8 mouse cellular contexts compared by ENCODE assay signal in genomic region chr1:172490261-172490661, GRCm38 (mm10). TPM values are rescaled to one million over a fixed set of nuclear protein-coding genes. Genes with fewer than 3 reads are reported as not detected.
DNase-seq lines count a peak whose midpoint lies in the region; ATAC-seq lines count a peak whose summit lies in the region.

No protein-coding gene starts in this region.

- no peaks in the 10 kb centered on the region for H3K9me3 ChIP-seq in intestine, embryonic 16.5 days (ENCODE audit: control insufficient read depth, low read length)
- H3K9me3 ChIP-seq in midbrain, embryonic 10.5 days (replicated peaks): no peaks in the 10 kb centered on the region

- no peak overlapping the region for H3K27ac ChIP-seq in intestine, embryonic 16.5 days (ENCODE audit: low read length)
- no peak overlapping the region; the same call in 1 of the 2 replicates for H3K27ac ChIP-seq in midbrain, embryonic 10.5 days (replicated peaks)

- WGBS in intestine, embryonic 16.5 days: 15% methylated on average over 10 of the region's 10 CpGs
- WGBS in midbrain, embryonic 10.5 days: 10% methylated on average over 10 of the region's 10 CpGs

- ATAC-seq in granulocyte monocyte progenitor cell, adult 5-6 weeks (replicated peaks; ENCODE audit: poor library complexity, severe bottlenecking): peak; percentile 89
- ATAC-seq in intestine, embryonic 16.5 days: peak; percentile 52

- peaks cover 8% of the 10 kb centered on the region; the same call in 1 of the 2 replicates for H3K36me3 ChIP-seq in intestine, embryonic 16.5 days (ENCODE audit: control insufficient read depth, insufficient read depth, low read length)
- H3K36me3 ChIP-seq in midbrain, embryonic 10.5 days: peaks cover 89% of the 10 kb centered on the region

- H3K4me3 ChIP-seq in intestine, embryonic 16.5 days (ENCODE audit: low read length): peak overlapping the region; percentile 15
- H3K4me3 ChIP-seq in midbrain, embryonic 10.5 days: peak overlapping the region; percentile 25; the same call in 1 of the 2 replicates

- H3K4me1 ChIP-seq in intestine, embryonic 16.5 days (ENCODE audit: control insufficient read depth, insufficient read depth, low read length): peaks cover 35% of the 10 kb centered on the region
- H3K4me1 ChIP-seq in midbrain, embryonic 10.5 days: peaks cover 50% of the 10 kb centered on the region

- peak overlapping the region; percentile 18 for H3K9ac ChIP-seq in intestine, embryonic 16.5 days (ENCODE audit: low read depth, low read length)

- peak overlapping the region; percentile 36 for H3K4me2 ChIP-seq in intestine, embryonic 16.5 days (ENCODE audit: low read depth, low read length)

- peak; percentile 81 to 96 for DNase-seq in adrenal gland, adult (ENCODE audit: inconsistent age in 2 of 2, low spot score in 1 of 2)
- peak; percentile 73 for DNase-seq in embryo, embryonic 11.5 days (ENCODE audit: low read depth, low spot score)
- peak; percentile 84 to 88 for DNase-seq in left cerebral cortex, postnatal 36 days (ENCODE audit: low spot score in 2 of 2)
- peak; percentile 90 for DNase-seq in midbrain, embryonic 10.5 days (ENCODE audit: low spot score)
- DNase-seq in right cerebral cortex, postnatal 36 days (ENCODE audit: low spot score in 2 of 2): peak; percentile 64 to 79
- peak; percentile 87 to 90 for DNase-seq in urinary bladder, postnatal 36 days (ENCODE audit: low spot score in 2 of 2)

- intact Hi-C loops in left cerebral cortex, postnatal 36 days (cut with DNase I): loop anchor here (1.0 kb wide), 1 partner anchor 78 kb away; no protein-coding TSS in a partner anchor

- H3K27me3 ChIP-seq in intestine, embryonic 16.5 days (replicated peaks; ENCODE audit: control insufficient read depth, insufficient read depth, low read length): no peaks in the 10 kb centered on the region
- H3K27me3 ChIP-seq in midbrain, embryonic 10.5 days (ENCODE audit: low read depth, poor library complexity, severe bottlenecking): no peaks in the 10 kb centered on the region; the same call in 1 of the 2 replicates

RNA-seq across cellular contexts. Expression of gene Igsf9, which starts 8.7 kb away (rescaled TPM):
- total RNA-seq in granulocyte monocyte progenitor cell, adult 5-6 weeks (2014; fragmentation: Nextera tagmentation): not detected in 2 replicates
- not detected in 2 replicates for total RNA-seq in granulocyte monocyte progenitor cell, adult 5-6 weeks (2017)
- polyA plus RNA-seq in intestine, embryonic 16.5 days (2015; fragmentation: Nextera tagmentation; extraction: Ambion mirVana): 109 and 110 TPM in 2 replicates
- total RNA-seq in left cerebral cortex, postnatal 36 days (2021): 10 to 100 TPM in 1 of 2 experiments, 1 to 10 TPM in 1; 8.4 to 11.2 TPM
- polyA plus RNA-seq in midbrain, embryonic 10.5 days (2016; fragmentation: Nextera tagmentation; extraction: Ambion mirVana): 76.2 and 95.8 TPM in 2 replicates

RNA-seq across cellular contexts. Expression of gene Tagln2, which starts 9.6 kb away (rescaled TPM):
- 629 and 731 TPM in 2 replicates for total RNA-seq in granulocyte monocyte progenitor cell, adult 5-6 weeks (2014; fragmentation: Nextera tagmentation)
- total RNA-seq in granulocyte monocyte progenitor cell, adult 5-6 weeks (2017): 281 and 350 TPM in 2 replicates
- 469 and 470 TPM in 2 replicates for polyA plus RNA-seq in intestine, embryonic 16.5 days (2015; fragmentation: Nextera tagmentation; extraction: Ambion mirVana)
- total RNA-seq in left cerebral cortex, postnatal 36 days (2021): 10 to 100 TPM in 1 of 2 experiments, 1 to 10 TPM in 1; 10.0 to 11.6 TPM
- polyA plus RNA-seq in midbrain, embryonic 10.5 days (2016; fragmentation: Nextera tagmentation; extraction: Ambion mirVana): 70.8 and 79.2 TPM in 2 replicates

RNA-seq across cellular contexts. Expression of gene Slamf9, which starts 15.1 kb away (rescaled TPM):
- not detected in 2 replicates for total RNA-seq in granulocyte monocyte progenitor cell, adult 5-6 weeks (2014; fragmentation: Nextera tagmentation)
- total RNA-seq in granulocyte monocyte progenitor cell, adult 5-6 weeks (2017): 0.26 TPM in 1 of 2 replicates, not detected in the other
- 1.6 and 2.3 TPM in 2 replicates for polyA plus RNA-seq in intestine, embryonic 16.5 days (2015; fragmentation: Nextera tagmentation; extraction: Ambion mirVana)
- total RNA-seq in left cerebral cortex, postnatal 36 days (2021): under 1 TPM; 0.49 to 0.82 TPM
- 0.09 and 0.16 TPM in 2 replicates for polyA plus RNA-seq in midbrain, embryonic 10.5 days (2016; fragmentation: Nextera tagmentation; extraction: Ambion mirVana)

RNA-seq across cellular contexts. Expression of gene Cfap45, which starts 30.3 kb away (rescaled TPM):
- total RNA-seq in granulocyte monocyte progenitor cell, adult 5-6 weeks (2014; fragmentation: Nextera tagmentation): not detected in 2 replicates
- total RNA-seq in granulocyte monocyte progenitor cell, adult 5-6 weeks (2017): 0.46 TPM in 1 of 2 replicates, not detected in the other
- polyA plus RNA-seq in intestine, embryonic 16.5 days (2015; fragmentation: Nextera tagmentation; extraction: Ambion mirVana): 1.1 and 1.3 TPM in 2 replicates
- total RNA-seq in left cerebral cortex, postnatal 36 days (2021): 1 to 10 TPM; 3.4 to 4.0 TPM
- 1.0 and 1.7 TPM in 2 replicates for polyA plus RNA-seq in midbrain, embryonic 10.5 days (2016; fragmentation: Nextera tagmentation; extraction: Ambion mirVana)

Comparison
In these comparisons a context has a peak if more than half of its experiments do, and no peak if none do; other contexts are left out.
1. RNA of gene Igsf9, which starts 8.7 kb away (total RNA-seq): 8.4 to 11.2 TPM in left cerebral cortex, postnatal 36 days; not detected in granulocyte monocyte progenitor cell, adult 5-6 weeks; every median in the first group is over 4 times any median in the second.
2. RNA of gene Tagln2, which starts 9.6 kb away (total RNA-seq): 281 to 731 TPM in granulocyte monocyte progenitor cell, adult 5-6 weeks; 10.0 to 11.6 TPM in left cerebral cortex, postnatal 36 days; every median in the first group is over 10 times any median in the second.
3. Peak in every context shown above with its lines, with median percentiles within 50 percentile points of each other: DNase-seq.